In the genomic region with DNA sequence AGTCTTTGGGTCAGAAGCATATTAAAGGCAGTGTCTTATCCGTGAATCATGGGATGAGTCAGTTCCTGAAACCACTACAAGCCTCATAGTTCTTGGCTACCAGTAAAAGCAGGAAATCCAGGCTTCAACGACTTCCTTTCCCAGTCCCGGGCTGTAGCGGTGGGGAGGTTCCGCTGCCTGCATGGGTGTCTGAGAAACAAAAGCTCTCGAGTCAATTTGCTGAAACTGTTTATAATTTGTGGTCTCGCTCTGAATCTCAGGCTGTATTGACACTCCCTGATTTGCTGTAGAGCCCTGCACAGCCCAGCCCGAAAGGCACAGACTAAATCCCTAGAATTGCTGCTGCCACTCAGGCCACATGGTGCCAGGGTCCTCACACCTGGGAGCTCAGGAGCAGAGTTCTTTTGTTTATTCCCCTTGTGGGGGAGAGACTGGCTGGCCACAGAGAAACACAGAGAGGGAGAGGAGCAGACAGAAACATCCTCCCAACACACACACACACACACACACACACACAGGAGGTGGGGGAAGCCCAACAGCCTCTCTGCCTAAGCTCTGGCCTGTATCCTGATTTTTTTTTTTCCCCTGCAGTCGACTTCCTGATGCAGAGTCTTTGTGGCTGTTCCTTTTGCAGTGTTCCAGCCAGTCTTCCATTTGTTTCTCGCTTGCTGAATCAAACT, we compare ENCODE assay signal across 7 mouse cellular contexts. TPM values are rescaled to one million over a fixed set of nuclear protein-coding genes. Genes with fewer than 3 reads are reported as not detected.
A peak's percentile ranks its signal among the peaks of the same experiment; 100 is the strongest.
DNase-seq lines count a peak whose midpoint lies in the region; ATAC-seq lines count a peak whose summit lies in the region.

No protein-coding gene starts in this region.

- peak overlapping the region; percentile 1; the same call in 1 of the 2 replicates for H3K9ac ChIP-seq in intestine, embryonic 14.5 days (ENCODE audit: low read length)
- H3K9ac ChIP-seq in liver, embryonic 15.5 days: no peak overlapping the region

- H3K9me3 ChIP-seq in intestine, embryonic 14.5 days (ENCODE audit: control insufficient read depth, low read length): no peaks in the 10 kb centered on the region
- no peaks in the 10 kb centered on the region for H3K9me3 ChIP-seq in liver, embryonic 15.5 days (replicated peaks)

- peaks cover 50% of the 10 kb centered on the region for H3K4me1 ChIP-seq in intestine, embryonic 14.5 days (replicated peaks; ENCODE audit: control insufficient read depth, insufficient read depth, low read length)
- peaks cover 2% of the 10 kb centered on the region; the same call in 1 of the 2 replicates for H3K4me1 ChIP-seq in liver, embryonic 15.5 days (replicated peaks)

- peak overlapping the region; percentile 89 for H3K27ac ChIP-seq in intestine, embryonic 14.5 days (ENCODE audit: low read depth)
- 0 out of 2 replicates have a peak overlapping the region, but pooled peaks have one; percentile 31 for H3K27ac ChIP-seq in liver, embryonic 15.5 days (replicated peaks)

- intact Hi-C loops in gastrocnemius, postnatal 36 days (cut with DNase I): loop anchor here (5.0 kb wide), 1 partner anchor 40 kb away; no protein-coding TSS in a partner anchor

- no peaks in the 10 kb centered on the region for H3K36me3 ChIP-seq in intestine, embryonic 14.5 days (ENCODE audit: control insufficient read depth, insufficient read depth, low read length)
- H3K36me3 ChIP-seq in liver, embryonic 15.5 days (replicated peaks): no peaks in the 10 kb centered on the region

- peak; percentile 61 for ATAC-seq in intestine, embryonic 14.5 days (replicated peaks; ENCODE audit: low FRiP score, low TSS enrichment, low read depth)
- no peak for ATAC-seq in liver, embryonic 15.5 days (ENCODE audit: insufficient read depth)

- H3K4me2 ChIP-seq in intestine, embryonic 14.5 days (ENCODE audit: low read length): peak overlapping the region; percentile 41
- H3K4me2 ChIP-seq in liver, embryonic 15.5 days: no peak overlapping the region

- 6% methylated on average over 10 of the region's 10 CpGs for WGBS in intestine, embryonic 14.5 days
- WGBS in liver, embryonic 15.5 days (ENCODE audit: insufficient replicate concordance): 5% methylated on average over 10 of the region's 10 CpGs

- no peak overlapping the region for H3K4me3 ChIP-seq in intestine, embryonic 14.5 days (ENCODE audit: low read depth, low read length)
- no peak overlapping the region for H3K4me3 ChIP-seq in liver, embryonic 15.5 days (replicated peaks)

- H3K27me3 ChIP-seq in intestine, embryonic 14.5 days (replicated peaks; ENCODE audit: control insufficient read depth, insufficient read depth, low read length): no peaks in the 10 kb centered on the region
- peaks cover 8% of the 10 kb centered on the region; the same call in 1 of the 2 replicates for H3K27me3 ChIP-seq in liver, embryonic 15.5 days

- peak; percentile 68 for DNase-seq in MN1 (ENCODE audit: low spot score)
- DNase-seq in adrenal gland, postnatal 36 days: peak; percentile 57 to 71
- peak; percentile 41 to 44 for DNase-seq in gastrocnemius, postnatal 36 days
- peak; percentile 76 for DNase-seq in intestine, embryonic 14.5 days (ENCODE audit: low spot score)
- peak; percentile 45 for DNase-seq in ovary, postnatal 36 days (ENCODE audit: low spot score)
- DNase-seq in thymus, postnatal 36 days: no peak

RNA-seq across cellular contexts. Expression of gene Tead1, which starts 18.2 kb away (rescaled TPM):
- 100 to 1,000 TPM in 1 of 2 experiments, 10 to 100 TPM in 1; 78.8 to 119 TPM for total RNA-seq in adrenal gland, postnatal 36 days (2021)
- total RNA-seq in gastrocnemius, postnatal 36 days (2021): 100 to 1,000 TPM; 142 to 162 TPM
- polyA plus RNA-seq in intestine, embryonic 14.5 days (2014; fragmentation: Nextera tagmentation; extraction: Ambion mirVana): 18.6 and 20.2 TPM in 2 replicates
- 1.2 and 1.6 TPM in 2 replicates for polyA plus RNA-seq in liver, embryonic 15.5 days (2015; fragmentation: Nextera tagmentation; extraction: Ambion mirVana)

Comparison
In these comparisons a context has a peak if more than half of its experiments do, and no peak if none do; other contexts are left out.
1. DNase-seq: peak in MN1 (single experiment), adrenal gland, postnatal 36 days (2 of 2), gastrocnemius, postnatal 36 days (2 of 2), intestine, embryonic 14.5 days (single experiment) and ovary, postnatal 36 days (single experiment); none in thymus, postnatal 36 days (0 of 2).